Mouse (Mus musculus): ENCODE data around the gene Rabggtb. TPM values are rescaled to one million over a fixed set of nuclear protein-coding genes. Genes with fewer than 3 reads are reported as not detected.
"Not testable (repeated sequence)": the region's sequence is repeated elsewhere in the genome, so short reads cannot be mapped to it uniquely, and the experiment has no call there.

Gene Rabggtb
- polyA plus RNA-seq, 1 experiment from 2014 or later = 54.8 TPM

DNA sequence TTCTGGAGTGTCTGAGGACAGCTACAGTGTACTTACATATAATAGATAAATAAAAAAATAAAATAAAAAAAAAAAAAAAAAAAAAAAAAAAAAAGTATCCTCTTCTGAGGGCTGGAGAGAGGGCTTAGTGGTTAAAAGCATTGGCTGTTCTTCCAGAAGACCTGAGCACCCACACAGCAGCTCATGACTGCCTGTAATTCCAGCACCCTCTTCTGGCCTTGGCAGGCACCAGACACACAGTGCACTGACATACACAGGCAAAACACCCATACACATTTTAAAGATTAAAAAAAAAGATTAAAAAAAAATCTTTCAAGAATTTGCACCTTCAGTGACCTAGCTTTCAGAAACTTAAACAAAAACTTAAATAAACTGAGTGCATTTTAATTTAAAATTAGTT lies 26.5 kb downstream of the Rabggtb start:
- DNase-seq (ENCODE audit: low spot score) = no peak
- H3K27me3 ChIP-seq (ENCODE audit: control insufficient read depth, insufficient read depth, low read length) = no peaks in the 10 kb centered on the region
- no peak for ATAC-seq (ENCODE audit: low FRiP score)

DNA sequence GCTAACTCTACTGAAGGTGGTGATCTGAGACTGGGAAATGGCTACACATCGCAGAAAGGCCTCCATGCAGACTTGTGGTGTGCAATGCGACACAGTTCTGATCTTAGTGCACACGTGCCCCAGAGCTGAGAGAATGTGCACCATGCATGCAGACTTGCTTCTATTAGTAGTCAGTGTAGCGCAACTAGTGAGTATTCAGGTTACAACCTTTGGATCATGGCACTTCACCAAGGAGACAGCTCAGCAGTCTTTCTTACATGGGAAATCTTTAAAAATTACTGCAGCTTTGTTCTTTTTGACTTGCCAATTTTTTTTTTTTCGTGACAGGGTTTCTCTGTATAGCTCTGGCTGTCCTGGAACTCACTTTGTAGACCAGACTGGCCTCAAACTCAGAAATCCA lies 41.4 kb downstream of the Rabggtb start:
- WGBS = 86% methylated on average over 5 of the region's 5 CpGs
- no peaks in the 10 kb centered on the region for H3K4me1 ChIP-seq (replicated peaks; ENCODE audit: control insufficient read depth, insufficient read depth, low read length)
- no peaks in the 10 kb centered on the region for H3K36me3 ChIP-seq (replicated peaks; ENCODE audit: control insufficient read depth, insufficient read depth)
- no peak overlapping the region for H3K4me2 ChIP-seq (replicated peaks)
- H3K27me3 ChIP-seq (ENCODE audit: control insufficient read depth, insufficient read depth, low read length) = no peaks in the 10 kb centered on the region
- DNase-seq (ENCODE audit: low spot score) = no peak
- no peak for ATAC-seq (ENCODE audit: low FRiP score)
- H3K4me3 ChIP-seq (replicated peaks; ENCODE audit: low read length) = no peak overlapping the region
- H3K9ac ChIP-seq = no peak overlapping the region
- no peaks in the 10 kb centered on the region for H3K9me3 ChIP-seq (ENCODE audit: control insufficient read depth, low read length)
- no peak overlapping the region for H3K27ac ChIP-seq

More for the DNA sequence above, 26.5 kb downstream of the Rabggtb start:
- H3K27ac ChIP-seq = no peak overlapping the region
- H3K4me3 ChIP-seq (replicated peaks; ENCODE audit: low read length) = no peak overlapping the region
- no peak overlapping the region for H3K4me2 ChIP-seq (replicated peaks)
- no peaks in the 10 kb centered on the region for H3K36me3 ChIP-seq (replicated peaks; ENCODE audit: control insufficient read depth, insufficient read depth)
- H3K9me3 ChIP-seq (ENCODE audit: control insufficient read depth, low read length) = no peaks in the 10 kb centered on the region
- H3K9ac ChIP-seq = no peak overlapping the region
- H3K4me1 ChIP-seq (replicated peaks; ENCODE audit: control insufficient read depth, insufficient read depth, low read length) = no peaks in the 10 kb centered on the region

DNA sequence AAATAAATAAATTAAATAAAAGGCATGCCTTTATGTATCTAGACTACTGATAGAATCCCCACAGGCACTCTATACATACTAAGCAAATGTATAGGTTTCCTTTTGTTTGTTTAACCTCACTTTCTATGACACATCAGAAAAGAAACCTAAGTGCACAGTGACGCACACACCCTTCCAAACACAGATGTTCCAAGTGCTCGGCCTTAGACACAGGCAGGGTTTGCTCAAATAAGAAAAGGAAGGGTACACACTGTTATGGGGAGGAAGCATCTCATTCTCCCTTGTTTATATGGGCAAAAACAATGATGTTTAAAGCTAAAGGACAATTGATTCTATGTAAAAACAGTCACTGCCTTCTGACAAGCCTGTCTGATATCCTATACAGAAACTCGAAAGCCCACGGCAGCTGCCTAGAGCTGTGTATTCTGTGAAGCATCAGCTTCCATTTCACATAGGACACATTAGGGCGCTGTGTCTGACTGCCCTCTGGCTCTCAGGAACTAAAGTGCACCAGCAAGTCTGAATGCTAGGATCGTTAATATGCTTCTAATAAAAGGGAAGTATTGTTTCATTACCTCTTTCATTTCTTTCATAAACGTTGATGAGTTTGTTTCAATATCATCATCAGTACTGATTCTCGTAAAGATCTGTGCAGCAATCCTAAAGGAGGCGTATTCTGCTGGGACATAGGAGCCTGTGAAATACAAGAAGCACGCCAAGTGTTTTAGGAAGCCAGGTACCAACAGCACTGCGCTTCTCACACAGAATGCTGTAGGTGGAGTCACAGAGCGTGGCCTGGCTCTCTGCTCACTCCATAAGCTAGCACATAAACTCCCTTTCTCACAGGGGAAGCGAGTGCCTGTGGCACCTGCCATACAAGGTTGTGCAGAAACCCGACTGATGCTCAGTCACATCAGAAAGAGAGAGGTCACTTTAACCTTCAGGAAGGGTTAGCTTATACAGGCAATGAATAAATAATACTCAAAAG lies 45.4 kb downstream of the Rabggtb start:
- Histone ChIP-seq H3K9me3 (ENCODE audit: control insufficient read depth, low read length) (no peaks in the 10 kb centered on the region), H3K36me3 (replicated peaks; ENCODE audit: control insufficient read depth, insufficient read depth) (no peaks in the 10 kb centered on the region), H3K27me3 (ENCODE audit: control insufficient read depth, insufficient read depth, low read length) (no peaks in the 10 kb centered on the region), H3K9ac (no peak overlapping the region), H3K4me1 (replicated peaks; ENCODE audit: control insufficient read depth, insufficient read depth, low read length) (no peaks in the 10 kb centered on the region), H3K27ac (peak overlapping the region; percentile 40; the same call in 1 of the 2 replicates), H3K4me3 (replicated peaks; ENCODE audit: low read length) (no peak overlapping the region), H3K4me2 (replicated peaks) (no peak overlapping the region)
- DNase-seq (ENCODE audit: low spot score) (peak; percentile 47), ATAC-seq (ENCODE audit: low FRiP score) (peak; percentile 75; the same call in 1 of the 2 replicates)
- 68% methylated on average over 14 of the region's 14 CpGs for WGBS

DNA sequence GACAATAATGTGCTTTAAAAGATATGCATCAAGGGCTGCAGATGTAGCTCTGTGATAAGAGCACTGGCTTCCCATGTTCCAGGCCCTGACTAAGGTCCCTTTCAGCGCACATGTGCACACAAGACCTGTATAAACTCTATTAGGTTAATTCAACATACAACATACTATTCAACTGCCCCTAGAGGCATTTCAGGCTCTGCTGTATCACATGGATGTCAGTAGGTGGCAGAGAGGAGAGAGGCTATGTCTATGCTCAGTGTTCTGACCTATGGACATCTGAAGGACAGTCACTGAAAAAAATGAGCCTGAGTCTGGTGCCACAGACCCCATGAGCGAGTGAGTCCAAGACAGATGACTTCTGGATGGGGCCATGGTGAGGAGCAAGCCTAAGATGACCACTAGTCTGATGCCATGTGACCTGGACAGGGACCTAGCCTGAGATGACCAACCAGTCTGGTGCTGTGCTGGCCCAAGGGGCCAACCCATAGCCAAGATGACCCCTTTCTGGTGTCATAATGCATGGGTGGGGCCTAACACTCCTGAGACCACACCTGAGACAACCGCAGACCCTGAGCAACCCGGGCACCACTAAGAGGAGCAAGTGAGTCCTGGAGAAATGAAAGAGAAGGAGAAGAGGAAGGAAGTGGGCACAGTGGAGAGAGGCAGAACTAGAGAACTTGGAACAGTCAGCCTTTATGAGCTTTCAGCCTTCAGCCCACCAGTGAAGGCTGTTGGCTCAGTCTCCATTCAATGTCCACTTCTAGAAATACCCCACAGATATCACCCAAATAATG lies 48.0 kb downstream of the Rabggtb start:
- 86% methylated on average over 4 of the region's 4 CpGs for WGBS

DNA sequence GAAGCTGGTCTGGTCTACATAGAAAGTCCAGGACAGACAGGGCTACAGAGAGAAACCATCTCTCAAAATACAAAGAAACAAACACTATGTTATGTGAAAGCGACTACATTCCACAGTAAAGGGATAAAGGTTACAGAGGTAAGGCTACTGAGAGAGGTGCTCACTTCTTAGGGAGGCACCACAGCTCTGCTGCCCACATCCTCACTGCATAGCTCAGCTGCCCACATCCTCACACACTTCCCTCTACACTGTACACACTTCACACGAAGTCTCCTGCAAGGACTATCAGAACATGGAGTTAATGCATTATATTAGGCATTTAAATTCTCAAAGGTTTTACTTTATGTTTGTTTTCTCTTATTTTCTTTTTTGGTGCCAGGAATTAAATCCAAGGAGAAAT lies 49.0 kb downstream of the Rabggtb start:
- H3K9ac ChIP-seq = no peak overlapping the region
- H3K27me3 ChIP-seq (ENCODE audit: control insufficient read depth, insufficient read depth, low read length) = no peaks in the 10 kb centered on the region
- no peak for ATAC-seq (ENCODE audit: low FRiP score)
- H3K9me3 ChIP-seq (ENCODE audit: control insufficient read depth, low read length) = no peaks in the 10 kb centered on the region
- no peaks in the 10 kb centered on the region for H3K4me1 ChIP-seq (replicated peaks; ENCODE audit: control insufficient read depth, insufficient read depth, low read length)
- 87% methylated on average over 2 of the region's 2 CpGs for WGBS
- no peaks in the 10 kb centered on the region for H3K36me3 ChIP-seq (replicated peaks; ENCODE audit: control insufficient read depth, insufficient read depth)
- no peak for DNase-seq (ENCODE audit: low spot score)
- no peak overlapping the region for H3K27ac ChIP-seq
- no peak overlapping the region for H3K4me2 ChIP-seq (replicated peaks)
- no peak overlapping the region for H3K4me3 ChIP-seq (replicated peaks; ENCODE audit: low read length)

More for the DNA sequence above, 48.0 kb downstream of the Rabggtb start:
- H3K9ac ChIP-seq = no peak overlapping the region
- DNase-seq (ENCODE audit: low spot score) (no peak), ATAC-seq (ENCODE audit: low FRiP score) (no peak)
- no peak overlapping the region for H3K27ac ChIP-seq
- no peaks in the 10 kb centered on the region for H3K36me3 ChIP-seq (replicated peaks; ENCODE audit: control insufficient read depth, insufficient read depth)
- H3K4me3 ChIP-seq (replicated peaks; ENCODE audit: low read length) = no peak overlapping the region
- no peaks in the 10 kb centered on the region for H3K9me3 ChIP-seq (ENCODE audit: control insufficient read depth, low read length)
- no peaks in the 10 kb centered on the region for H3K27me3 ChIP-seq (ENCODE audit: control insufficient read depth, insufficient read depth, low read length)
- no peak overlapping the region for H3K4me2 ChIP-seq (replicated peaks)
- no peaks in the 10 kb centered on the region for H3K4me1 ChIP-seq (replicated peaks; ENCODE audit: control insufficient read depth, insufficient read depth, low read length)

DNA sequence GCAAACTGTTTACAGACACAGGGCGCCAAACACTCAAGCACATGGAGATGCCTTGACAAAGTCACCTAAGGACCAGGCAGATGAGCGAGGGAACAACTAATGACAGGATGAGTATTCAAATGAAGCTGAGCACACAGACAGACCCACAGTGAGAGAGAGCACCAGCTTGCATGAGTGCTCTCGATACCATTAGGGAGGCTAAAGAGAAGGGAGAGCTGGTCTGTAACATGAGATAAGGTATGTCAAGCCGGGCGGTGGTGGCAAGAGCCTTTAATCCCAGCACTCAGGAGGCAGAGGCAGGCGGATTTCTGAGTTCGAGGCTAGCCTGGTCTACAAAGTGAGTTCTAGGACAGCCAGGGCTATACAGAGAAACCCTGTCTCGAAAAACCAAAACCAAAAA lies 52.4 kb downstream of the Rabggtb start:
- H3K4me2 ChIP-seq (replicated peaks) = not testable (repeated sequence)

DNA sequence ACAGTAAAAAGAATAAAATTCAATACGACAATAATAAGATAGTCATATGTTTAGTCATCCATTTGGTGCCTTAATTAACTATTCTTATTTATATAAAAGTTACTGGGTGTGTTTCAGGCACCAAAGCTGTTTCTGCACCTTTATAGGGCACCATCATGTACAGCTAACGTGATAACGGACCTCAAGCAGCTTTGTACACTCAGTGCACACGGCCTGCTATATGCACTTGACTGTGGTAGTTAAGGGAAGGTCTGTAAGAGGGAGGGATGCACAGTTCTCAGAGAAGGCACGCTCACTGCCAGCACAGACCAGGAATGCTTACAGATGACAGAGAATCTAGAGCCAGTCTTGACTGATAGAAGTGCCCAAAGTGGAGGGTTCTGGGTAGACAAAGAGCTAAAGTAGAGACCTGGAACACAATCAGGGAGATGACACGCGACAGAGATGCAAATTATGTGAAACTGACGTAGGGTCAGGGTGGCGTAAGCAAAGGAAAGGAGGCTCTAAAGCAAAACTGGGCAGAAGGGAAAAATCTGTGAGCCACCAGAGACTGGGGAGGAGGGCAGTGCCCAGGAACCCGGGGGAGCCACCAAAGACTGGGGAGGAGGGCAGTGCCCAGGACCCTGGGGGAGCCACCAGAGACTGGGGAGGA lies 54.3 kb downstream of the Rabggtb start:
- H3K27me3 ChIP-seq (ENCODE audit: control insufficient read depth, insufficient read depth, low read length) = no peaks in the 10 kb centered on the region
- no peak overlapping the region for H3K27ac ChIP-seq
- DNase-seq (ENCODE audit: low spot score) = no peak
- H3K9me3 ChIP-seq (ENCODE audit: control insufficient read depth, low read length) = no peaks in the 10 kb centered on the region
- no peaks in the 10 kb centered on the region for H3K36me3 ChIP-seq (replicated peaks; ENCODE audit: control insufficient read depth, insufficient read depth)
- no peak for ATAC-seq (ENCODE audit: low FRiP score)
- 80% methylated on average over 10 of the region's 10 CpGs for WGBS
- H3K9ac ChIP-seq = no peak overlapping the region
- no peaks in the 10 kb centered on the region for H3K4me1 ChIP-seq (replicated peaks; ENCODE audit: control insufficient read depth, insufficient read depth, low read length)
- H3K4me2 ChIP-seq (replicated peaks) = no peak overlapping the region
- no peak overlapping the region for H3K4me3 ChIP-seq (replicated peaks; ENCODE audit: low read length)

More for the DNA sequence above, 52.4 kb downstream of the Rabggtb start:
- not testable (repeated sequence) for H3K9me3 ChIP-seq (ENCODE audit: control insufficient read depth, low read length); ATAC-seq (ENCODE audit: low FRiP score); H3K4me1 ChIP-seq (replicated peaks; ENCODE audit: control insufficient read depth, insufficient read depth, low read length); H3K9ac ChIP-seq; H3K4me3 ChIP-seq (replicated peaks; ENCODE audit: low read length); H3K27ac ChIP-seq; H3K36me3 ChIP-seq (replicated peaks; ENCODE audit: control insufficient read depth, insufficient read depth); DNase-seq (ENCODE audit: low spot score); H3K27me3 ChIP-seq (ENCODE audit: control insufficient read depth, insufficient read depth, low read length)
- WGBS = 92% methylated on average over 7 of the region's 8 CpGs
